Mouse (Mus musculus): ENCODE measurements around the gene En1.

GRCm38 (mm10) chr1:120609611-120610010, 7.4 kb downstream of the En1 start:
- TF ChIP-seq CTCF (IDR thresholded peaks at IDR 0.05; ENCODE audit: low read depth) (no peak), EP300 (IDR thresholded peaks at IDR 0.05; ENCODE audit: low read depth) (no peak)

Measured in heart, postnatal 0 days (tissue).